Mouse (Mus musculus) gastrocnemius, postnatal 25 days (tissue): ENCODE measurements around the gene Mark2. TPM values are rescaled to one million over a fixed set of nuclear protein-coding genes. Genes with fewer than 3 reads are reported as not detected.
A peak's percentile ranks its signal among the peaks of the same experiment; 100 is the strongest.

Experiments used
- DNase-seq: peaks from one replicate; pipeline ENCODE4 v3.0.0; 2022
- total RNA-seq, 2 experiments: library from RNA; stranded (reverse); gene quantifications; 1 replicate in 1 of 2; 2 replicates in 1 of 2; pipeline ENCODE4 v1.2.3; 2021

Mark2 gene
- total RNA-seq, 2 experiments from 2014 or later = 27.4 to 30.6 TPM

DNA sequence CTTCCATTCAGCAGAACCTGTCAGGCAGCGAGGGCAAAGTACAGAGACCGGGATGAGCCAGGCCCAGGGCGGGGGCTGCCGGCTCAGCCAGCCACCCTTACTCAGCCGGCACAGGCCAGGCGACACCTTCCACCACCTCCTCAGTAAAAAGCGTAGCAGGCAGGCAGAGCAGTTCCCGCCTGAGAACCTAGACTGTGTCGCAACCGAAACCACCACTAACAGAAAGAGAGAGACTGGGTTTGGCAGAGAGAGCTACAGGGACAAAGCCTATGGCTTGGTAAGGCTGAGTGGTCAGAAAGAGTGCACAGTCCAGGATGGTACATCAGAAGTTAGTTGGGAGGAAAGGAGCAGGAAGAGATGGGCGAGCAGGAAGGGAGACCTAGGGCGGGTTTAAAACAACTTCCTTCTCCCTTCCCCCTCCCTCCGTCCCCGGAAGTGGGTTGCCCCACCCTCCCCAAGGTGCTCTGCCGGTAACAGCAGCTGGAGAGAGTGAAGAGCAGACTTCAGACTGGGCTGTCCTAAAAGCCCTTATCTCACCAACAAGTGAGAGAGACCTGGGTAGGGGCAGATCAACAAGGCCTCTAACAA is 46.5 kb downstream of the Mark2 start:
- no peak for DNase-seq

DNA sequence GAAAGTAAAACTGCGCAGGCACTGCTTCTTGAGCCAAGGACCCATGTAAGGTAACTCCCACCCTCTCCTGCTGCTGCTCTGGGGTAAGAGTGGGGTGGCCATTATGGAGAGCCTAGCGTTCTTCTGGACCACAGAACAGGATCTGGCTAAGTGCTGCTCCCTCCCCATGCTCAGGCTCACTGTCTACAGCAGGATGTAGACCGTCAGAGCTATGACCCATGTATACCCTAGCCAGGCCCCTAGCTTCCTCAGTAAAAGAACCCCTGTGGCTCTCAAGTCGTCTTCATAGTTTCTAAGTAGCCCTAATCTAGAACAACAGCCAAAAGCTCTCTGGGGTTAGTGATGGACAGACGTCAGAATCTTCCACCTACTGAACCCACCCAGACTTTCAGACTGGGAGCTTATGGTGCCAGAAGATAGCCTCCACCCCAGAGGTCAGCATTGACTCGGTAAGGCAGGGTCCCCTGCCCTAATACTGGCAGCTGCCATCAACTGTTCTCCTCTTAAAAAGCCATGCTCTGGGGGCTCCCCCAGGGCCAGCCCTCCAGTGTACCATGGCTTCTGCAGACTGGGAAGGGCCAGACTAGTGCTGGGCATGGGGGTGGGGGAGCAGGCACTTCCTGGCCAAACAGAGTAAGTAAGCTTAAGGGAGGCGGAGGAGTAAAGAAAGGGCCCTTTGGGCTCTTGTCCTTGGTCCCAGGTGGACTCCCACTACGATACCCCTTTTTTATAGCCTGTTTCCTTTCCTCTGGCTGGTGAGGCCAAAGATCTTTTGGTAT is 47.4 kb downstream of the Mark2 start:
- no peak for DNase-seq

DNA sequence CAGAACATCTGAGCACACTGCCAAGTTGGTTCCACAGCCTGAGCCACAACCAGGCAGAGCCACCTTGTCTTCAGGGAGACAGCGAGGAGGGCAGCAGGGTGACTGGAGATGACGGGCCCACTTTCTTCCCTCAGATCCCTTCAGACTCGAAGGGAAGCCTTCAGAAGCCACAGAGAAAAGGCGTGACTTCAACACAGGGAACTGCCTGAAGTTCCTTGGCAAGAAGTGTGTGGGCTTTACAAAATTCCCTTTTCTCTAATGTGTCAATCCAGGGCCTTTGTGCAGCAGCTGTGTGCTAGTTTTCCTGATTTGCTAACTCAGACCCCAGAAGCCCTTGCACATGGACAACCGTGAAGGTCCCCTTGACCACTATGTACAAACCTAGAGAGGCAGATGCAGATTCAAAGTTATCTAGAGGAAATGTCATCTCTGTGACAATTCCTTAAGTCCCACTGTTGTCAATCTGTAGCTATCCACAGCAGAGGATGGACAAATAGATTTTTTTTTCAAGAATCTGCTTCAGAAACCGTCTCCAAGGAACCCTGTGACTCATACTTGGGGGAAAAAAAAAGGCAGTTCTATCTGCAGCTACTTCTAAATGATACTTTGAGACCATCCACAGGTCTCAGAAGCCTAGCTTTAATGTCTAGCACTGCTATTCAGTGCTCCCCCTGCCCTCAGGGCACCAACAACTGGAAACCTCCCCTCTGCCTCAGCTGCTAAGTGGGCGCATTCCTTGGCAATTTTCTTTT is 49.5 kb downstream of the Mark2 start:
- no peak for DNase-seq

DNA sequence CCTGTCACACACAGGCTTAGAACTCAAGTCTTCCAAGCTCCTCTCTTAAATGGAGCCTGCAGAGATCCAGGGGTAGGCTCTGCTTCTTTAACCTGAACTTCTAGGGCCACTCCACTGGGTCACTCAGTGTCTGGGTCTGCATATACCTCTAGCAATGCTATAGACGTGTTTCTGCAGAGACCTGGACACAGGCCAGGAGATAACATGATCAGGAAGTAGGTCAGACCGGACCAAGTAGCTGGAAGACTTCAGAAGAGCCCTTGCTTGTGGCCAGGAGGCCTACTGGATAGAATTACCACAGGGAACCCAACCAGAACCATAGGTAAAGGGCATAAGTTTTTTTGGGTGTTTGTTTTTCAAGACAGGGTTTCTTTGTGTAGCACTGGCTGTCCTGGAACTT is 51.9 kb downstream of the Mark2 start:
- DNase-seq = no peak

DNA sequence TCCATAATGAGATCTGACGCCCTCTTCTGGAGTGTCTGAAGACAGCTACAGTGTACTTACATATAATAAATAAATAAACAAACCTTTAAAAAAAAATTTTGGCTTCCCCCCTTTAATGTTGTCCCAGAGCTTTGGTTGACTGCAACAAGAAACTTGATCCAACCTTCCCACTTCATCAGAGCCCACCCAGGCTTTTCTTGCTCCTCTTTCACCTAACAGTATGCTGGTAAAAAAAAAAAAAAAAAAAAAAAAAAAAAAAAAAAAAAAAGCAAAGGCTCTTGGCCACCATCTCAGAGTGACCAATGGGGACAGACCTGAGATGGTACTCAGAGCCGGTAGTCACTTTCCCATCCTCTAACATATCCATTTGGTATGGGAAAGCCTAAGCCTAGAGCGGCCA is 53.4 kb downstream of the Mark2 start:
- no peak for DNase-seq

DNA sequence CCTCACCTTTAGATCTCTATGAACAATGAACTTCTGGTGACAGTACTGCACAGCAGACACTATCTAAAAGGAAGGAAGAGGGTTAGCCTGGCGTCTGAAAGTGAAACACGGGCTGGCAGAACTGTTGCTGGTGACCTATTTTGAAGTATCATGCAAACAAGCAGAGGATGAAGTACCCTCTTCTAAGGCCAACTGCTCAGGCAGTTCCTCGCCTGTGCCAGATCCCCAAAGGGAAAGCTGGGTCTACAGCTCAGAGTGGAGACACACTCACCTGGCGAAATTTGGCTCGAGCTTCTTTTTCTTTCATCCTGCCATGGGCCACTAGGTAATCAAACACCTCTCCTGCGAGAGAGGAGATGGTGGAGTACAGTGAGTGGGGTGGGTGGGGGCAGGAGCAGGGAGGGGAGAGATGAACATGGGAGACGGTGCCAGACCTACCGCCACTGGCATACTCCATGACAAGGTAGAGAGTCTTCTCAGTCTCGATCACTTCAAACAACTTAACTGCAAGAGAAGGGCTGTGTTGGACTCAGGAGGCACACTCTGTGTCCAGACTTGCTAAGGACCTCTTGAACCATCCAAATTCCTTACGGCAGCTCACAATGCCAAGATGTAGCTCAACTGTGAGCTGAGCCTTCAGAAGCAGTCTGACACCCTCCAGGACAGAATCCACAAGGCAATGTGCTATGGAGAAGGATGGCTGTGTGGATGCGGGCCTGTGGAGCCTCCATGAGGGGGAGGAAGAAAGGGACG is 54.9 kb downstream of the Mark2 start:
- no peak for DNase-seq

DNA sequence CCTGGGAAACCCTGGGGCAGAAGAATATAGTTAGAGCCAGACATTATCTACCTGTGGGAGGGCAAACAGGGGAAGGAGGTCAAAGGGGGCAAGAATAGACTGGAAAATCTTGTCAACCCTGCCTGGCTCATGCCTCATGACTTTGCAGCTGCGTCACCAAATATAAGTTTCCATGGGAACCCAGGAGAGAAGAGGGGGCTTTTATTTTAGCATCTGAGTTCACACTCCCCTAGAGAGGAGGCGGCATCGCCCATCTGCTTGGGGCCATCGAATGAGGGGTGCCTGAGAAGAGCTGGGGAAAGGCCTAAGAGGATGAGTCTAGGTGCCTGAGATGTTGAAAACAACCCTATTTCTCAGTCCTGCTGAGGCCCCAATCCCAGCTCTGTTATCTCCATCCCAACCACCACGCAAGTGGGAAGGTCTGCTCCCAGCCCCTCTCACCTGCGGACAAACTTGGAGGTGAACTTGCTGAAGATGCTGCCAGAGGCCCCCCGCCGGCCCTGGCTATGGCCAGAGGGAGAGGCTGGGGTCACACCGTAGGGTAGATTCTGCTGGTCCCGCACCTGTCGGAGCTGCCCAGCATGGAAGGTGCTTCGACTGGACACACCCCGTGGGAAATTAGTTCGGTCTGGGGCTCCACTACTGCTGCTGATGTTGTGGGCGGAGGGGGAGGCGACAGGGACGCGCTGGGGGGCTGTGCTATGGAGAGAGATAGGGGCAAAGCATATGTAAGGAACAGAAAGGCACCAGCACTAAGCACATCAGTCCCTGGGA is 60.9 kb downstream of the Mark2 start:
- DNase-seq = no peak

DNA sequence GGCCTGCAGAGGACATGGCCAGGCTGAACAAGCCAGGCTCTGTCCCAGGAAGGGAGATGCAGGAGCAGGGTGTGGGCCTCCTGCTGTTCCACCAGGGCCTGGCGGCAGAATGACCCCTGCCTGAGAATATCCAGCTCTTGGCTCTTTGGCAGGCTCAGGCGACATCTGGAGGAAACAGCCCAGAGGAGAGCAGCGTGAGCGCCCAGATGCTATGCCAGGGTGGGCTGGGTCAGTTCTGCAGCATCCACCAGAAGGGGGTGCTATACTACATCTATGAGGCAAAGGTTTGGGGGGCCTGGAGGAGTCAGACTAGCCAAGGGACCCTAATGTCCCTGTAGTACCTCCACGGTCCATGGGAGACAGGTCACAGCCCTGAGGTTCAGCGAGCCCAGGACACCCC is 62.5 kb downstream of the Mark2 start:
- DNase-seq = peak; percentile 65

DNA sequence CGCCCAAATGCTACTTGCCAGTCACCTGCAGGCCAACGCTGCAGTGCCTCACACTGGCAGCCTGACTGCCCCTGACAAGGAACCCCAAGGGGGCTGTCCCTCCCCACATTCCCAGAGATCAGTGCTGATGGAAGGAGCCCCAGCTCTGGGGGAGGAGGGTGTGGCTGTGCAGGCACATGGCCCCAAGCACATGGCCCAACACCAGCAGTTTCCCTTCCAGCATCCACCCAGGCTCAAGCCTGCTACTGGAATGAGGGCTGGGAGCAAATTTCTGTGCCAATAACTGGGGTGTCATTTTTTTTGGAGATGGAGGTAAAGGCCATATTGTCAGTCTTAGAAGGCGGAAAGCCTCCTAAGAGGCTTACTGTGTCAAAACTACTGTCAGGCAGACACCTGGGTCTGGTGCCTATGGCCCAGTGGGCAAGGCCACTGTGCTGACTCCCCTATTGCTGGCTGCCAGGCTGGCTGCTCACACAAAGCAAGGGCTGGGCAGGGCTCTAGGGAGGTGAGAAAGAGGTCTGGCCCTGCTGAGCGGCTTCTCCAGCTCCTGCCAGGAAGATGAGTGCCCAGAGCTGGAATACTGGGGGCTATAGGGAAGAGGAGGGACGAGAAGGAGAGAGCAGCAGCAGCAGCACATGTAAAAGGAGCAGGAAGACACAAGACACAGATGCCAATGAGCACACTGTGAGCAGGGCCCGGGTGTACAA is 63.3 kb downstream of the Mark2 start:
- no peak for DNase-seq

DNA sequence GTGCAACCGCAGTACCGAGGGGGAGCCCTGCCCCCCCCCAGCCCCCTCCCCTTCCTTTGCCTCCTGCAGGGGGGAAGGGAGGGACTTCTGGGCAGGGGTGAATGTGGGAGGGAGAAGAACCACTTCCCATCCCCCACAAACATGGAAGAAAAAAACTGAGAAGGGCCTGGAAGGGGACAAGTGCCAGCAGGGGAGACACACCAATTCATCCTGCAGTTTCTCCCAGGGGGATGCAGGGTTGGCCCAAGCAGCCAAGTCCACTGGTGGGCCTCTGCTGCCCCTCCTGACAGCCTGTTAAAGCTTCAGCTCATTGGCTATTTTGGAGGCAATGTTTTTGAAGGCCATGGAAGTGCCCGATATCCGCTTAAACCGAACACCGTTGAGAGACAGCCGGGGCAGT is 64.9 kb downstream of the Mark2 start:
- DNase-seq = no peak

DNA sequence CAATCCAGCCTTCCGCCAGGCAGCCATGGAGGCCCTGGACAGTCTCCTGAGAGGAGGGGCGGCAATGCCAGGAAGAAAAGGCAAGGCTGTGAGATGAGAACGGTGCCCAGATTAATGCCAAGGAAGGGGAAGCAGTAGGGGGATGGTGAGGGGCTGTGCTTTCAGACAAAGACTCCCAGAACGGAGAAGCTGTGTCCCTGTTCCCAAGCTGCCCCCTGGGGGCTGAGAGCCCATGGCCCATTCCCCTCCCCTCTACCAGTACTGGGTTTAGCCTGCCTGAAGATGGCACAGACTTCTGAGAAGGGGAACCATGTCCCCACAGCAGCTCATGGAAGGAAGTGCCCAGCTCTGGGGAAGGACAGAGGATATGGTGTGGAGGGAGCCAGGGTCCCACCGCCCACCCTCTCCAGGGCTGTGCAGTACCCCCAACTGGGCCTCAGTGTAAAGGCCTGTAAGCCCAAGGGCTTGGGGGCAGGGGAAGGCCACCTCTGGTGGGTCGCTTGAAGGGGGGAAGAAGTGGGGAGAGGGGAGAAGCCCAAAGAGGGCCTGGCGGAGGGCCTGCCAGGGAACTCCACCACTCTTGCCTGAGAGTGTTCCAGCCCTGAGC is 65.5 kb downstream of the Mark2 start:
- no peak for DNase-seq

DNA sequence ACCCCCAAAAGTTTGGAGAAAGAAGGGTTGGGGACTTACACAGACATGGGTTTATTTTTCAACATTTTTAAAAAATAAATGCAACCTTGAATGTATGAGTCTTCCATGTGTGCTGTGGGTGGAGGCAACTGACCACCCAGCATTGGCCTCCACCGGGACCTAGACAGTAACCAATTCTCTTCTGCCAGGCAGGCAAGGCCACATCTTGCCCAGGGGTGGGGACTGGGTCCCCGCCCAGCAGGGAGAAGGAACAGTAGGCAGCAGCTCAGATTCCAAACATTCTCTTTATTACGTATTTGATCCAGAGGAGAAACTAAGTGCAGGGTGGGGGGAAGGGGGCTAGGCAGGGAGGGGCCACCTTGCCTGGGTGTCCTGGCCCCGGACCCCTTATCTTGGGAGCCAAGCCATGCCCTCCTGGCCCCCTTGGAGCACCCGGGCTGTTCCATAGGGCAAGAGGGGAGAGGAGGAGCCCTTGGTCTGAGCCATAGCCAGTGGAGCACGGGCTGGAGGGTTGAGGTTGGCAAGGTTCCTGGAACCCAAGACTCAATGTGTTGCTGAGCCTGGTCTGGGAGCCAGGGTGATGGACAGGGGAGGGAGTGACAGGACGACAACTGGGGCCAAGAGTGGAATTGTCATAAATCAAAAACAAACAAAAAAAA is 66.4 kb downstream of the Mark2 start:
- DNase-seq = no peak

DNA sequence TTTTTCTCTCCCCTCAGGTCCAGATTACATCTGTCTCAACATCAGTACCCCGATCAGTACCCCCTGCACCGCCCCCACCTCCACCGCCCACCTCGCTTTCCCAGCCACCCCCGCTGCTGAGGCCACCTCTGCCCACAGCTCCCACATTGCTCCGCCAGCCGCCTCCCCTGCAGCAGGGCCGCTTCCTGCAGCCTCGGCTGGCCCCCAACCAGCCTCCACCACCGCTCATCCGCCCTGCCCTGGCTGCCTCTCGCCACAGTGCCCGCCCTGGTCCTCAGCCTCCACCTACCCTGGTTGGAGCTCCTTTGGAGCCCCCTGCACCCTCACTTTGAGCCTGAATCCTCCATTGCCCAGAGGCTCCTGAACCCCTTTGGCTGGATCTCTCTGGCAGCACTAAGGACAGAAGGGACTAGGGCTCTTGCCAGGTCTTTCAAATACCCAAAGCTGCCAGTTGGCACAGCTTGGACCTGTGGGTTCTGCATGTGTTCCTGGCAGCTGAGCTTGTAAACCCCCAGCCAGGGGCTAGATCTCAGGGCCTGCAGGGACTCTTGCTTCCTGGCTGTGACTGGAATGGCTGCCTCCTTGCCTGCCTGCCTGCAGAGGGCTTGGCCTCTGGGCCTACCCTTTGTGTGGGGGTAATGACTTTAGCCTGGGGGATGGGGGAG is 67.2 kb downstream of the Mark2 start:
- DNase-seq = no peak

DNA sequence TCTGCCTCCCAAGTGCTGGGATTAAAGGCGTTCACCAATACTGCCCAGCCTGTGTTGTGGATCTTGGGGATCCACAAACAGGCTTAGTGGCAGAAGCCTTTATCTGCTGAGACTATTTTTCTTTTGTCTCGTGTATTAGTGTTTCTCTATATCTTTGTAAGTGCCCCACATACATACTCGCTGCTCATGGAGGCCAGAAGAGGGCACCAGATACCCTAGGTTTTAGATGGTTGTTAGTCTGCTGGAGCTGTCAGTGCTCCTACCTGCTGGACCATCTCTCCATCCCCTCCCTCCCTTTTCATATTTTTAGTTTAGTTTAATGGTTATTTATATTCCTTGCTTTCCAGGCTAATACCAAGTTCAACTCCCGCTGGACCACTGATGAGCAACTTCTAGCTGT is 68.2 kb downstream of the Mark2 start:
- DNase-seq = no peak

DNA sequence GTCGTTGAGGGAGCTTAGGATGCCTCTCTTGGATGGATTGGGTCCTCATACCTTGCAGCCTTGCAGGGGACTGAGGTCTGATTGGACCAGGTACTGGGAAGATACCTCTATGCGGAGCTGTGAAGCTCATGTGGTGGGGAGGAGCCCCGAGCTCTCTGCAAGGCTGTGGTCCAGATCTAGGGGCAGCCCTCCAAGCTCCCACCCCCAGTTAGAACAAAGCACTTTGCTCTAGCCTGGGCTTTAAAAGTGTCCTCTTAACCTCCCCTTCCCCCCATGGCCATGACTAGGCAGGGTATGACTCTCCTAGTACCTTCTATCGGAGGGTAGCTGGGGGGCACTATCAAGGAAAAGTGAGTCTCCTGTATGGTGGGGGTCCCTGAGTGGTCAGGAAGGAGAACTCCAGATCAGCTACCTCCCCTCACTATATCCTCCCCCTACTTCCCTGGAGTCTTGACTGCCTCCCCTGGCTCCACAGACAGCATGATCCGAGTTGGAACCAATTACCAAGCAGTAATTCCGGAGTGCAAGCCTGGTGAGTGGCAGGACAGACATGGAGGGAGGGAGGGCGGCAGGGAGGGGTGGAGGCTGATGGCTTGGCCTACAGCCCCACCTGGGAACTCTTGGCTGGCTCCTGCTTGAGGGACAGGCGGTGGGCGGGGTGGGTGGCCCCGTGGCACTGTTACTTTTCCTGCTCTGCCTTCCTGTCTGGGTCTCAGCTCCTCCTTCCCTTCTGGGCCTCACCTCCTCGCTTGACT is 72.2 kb downstream of the Mark2 start:
- DNase-seq = peak; percentile 40

DNA sequence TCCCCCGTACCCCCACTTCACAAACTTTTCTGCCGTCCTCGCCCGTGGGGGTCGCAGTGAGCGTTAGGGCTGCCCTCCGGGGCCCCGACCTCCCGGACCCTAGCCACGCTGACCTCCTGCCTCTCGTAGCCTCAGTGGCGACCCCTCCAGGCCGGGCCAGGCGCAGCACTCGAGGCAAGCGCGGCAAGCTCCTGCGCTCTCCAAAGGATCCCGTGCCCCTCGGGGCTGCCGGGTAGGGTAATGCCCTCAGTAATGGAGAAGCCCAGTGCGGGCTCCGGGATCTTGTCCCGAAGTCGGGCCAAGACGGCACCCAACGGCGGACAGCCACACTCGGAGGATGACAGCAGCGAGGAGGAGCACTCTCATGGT is 73.0 kb downstream of the Mark2 start:
- DNase-seq = peak; percentile 71

DNA sequence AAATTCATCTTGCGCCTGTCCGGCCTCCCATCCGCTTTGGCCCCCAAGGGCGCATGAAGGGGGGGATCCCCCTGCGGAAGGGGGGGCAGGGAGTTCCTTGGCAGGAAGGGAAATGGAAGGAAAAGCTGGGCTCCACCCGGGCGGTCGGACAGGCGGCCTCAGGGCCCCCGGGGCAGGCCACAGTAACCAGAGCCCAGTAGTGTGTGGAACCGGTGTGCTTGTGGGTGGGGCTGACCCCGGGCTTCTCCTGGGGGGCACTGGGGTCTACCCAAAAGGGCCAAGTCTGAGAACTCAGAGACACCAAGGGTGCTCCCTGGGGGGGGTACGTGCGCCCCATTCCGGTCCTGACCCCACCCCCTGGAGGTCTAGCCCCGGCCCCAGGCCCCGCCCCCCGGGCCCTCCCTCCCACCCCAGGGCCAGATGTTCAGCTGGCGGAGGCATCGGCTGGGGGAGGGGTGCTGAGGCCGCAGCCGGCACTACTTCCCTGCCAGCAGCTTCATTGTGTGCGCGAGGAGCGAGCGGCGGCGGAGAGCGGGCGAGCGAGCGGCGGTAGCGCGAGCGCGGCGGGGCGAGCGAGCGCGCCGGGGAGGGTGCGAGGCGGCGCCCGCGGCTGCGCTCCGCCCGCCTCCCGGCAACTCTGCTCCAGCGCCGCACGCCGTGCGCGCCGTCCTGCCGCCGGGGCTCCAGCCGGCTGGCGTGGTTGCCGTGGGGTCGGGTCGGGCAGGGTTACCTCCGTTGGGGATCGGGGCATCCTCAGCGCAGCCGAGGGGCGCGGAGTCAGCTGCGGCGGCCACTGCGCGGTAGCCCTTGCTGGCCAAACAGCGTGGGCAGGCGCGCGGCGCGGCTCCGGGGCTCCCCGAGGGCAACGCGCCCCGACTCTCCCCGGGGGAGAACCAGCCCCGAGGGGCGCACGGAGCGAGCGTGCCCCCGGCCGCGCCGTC is 73.6 kb downstream of the Mark2 start:
- peak; percentile 87 for DNase-seq
